Mouse (Mus musculus) liver, embryonic 12.5 days (tissue): ENCODE data around the gene Usp37. TPM values are rescaled to one million over a fixed set of nuclear protein-coding genes. Genes with fewer than 3 reads are reported as not detected.

Source experiments
- ATAC-seq: fragments of 200-750 bp; cut with Nextera tagmentation; 2 replicates; pipeline ENCODE4 v1.8.0; 2017; ENCODE audit warnings: moderate number of reproducible peaks, mild to moderate bottlenecking, moderate library complexity
- H3K27ac ChIP-seq: fragments of 300-500 bp; sonication (generic); 2 replicates; pipeline ENCODE4 v1.5.1; 2016; ENCODE audit warnings: mild to moderate bottlenecking
- H3K27me3 ChIP-seq: fragments of 300-500 bp; sonication (generic); replicated peaks from 2 replicates; pipeline ENCODE4 v1.6.1; 2016; ENCODE audit warnings: mild to moderate bottlenecking, moderate library complexity
- H3K36me3 ChIP-seq: fragments of 300-500 bp; sonication (generic); 2 replicates; pipeline ENCODE4 v1.6.1; 2016; ENCODE audit warnings: mild to moderate bottlenecking, moderate library complexity
- H3K4me1 ChIP-seq: fragments of 300-500 bp; sonication (generic); 2 replicates; pipeline ENCODE4 v1.6.1; 2016
- H3K4me2 ChIP-seq: fragments of 300-500 bp; sonication (generic); 2 replicates; pipeline ENCODE4 v1.6.1; 2016; ENCODE audit warnings: mild to moderate bottlenecking, moderate library complexity
- H3K4me3 ChIP-seq: fragments of 300-500 bp; sonication (generic); 2 replicates; pipeline ENCODE4 v1.5.1; 2016; ENCODE audit warnings: mild to moderate bottlenecking, moderate library complexity
- H3K9ac ChIP-seq: fragments of 300-500 bp; sonication (generic); 2 replicates; pipeline ENCODE4 v1.6.1; 2016; ENCODE audit warnings: mild to moderate bottlenecking, moderate library complexity
- H3K9me3 ChIP-seq: fragments of 300-500 bp; sonication (generic); replicated peaks from 2 replicates; pipeline ENCODE4 v1.6.1; 2016; ENCODE audit warnings: mild to moderate bottlenecking, moderate library complexity
- WGBS: fragments of 180-500 bp; shearing (Covaris S2); methylation state at CpG from one replicate; pipeline ENCODE4 v1.1.7; 2016; ENCODE audit not compliant: insufficient replicate concordance; 5-methylcytosine and 5-hydroxymethylcytosine counted together
- polyA plus RNA-seq: library from polyadenylated mRNA; unstranded; fragments of >200 nt; fragmentation: Nextera tagmentation; extraction: Ambion mirVana; gene quantifications from 2 replicates; pipeline ENCODE4 v1.2.1, GENCODE M21; 2016

Gene Usp37
- polyA plus RNA-seq, 1 experiment from 2014 or later, result 19.2 TPM

GRCm38 (mm10) chr1:74439166-74439876, 104.8 kb downstream of the Usp37 start:
- H3K4me1 ChIP-seq, result peaks cover 22% of the 10 kb centered on the region
- 68% methylated on average over 19 of the region's 19 CpGs for WGBS
- H3K36me3 ChIP-seq, result peaks cover 80% of the 10 kb centered on the region
- H3K4me2 ChIP-seq, result no peak overlapping the region
- no peaks in the 10 kb centered on the region for H3K9me3 ChIP-seq
- no peaks in the 10 kb centered on the region for H3K27me3 ChIP-seq
- ATAC-seq, result no peak
- H3K4me3 ChIP-seq, result no peak overlapping the region
- H3K27ac ChIP-seq, result no peak overlapping the region
- no peak overlapping the region for H3K9ac ChIP-seq

- no peak overlapping the region for H3K4me2 ChIP-seq
- peaks cover 83% of the 10 kb centered on the region for H3K36me3 ChIP-seq
- 68% methylated on average over 8 of the region's 8 CpGs for WGBS
- H3K27me3 ChIP-seq, result no peaks in the 10 kb centered on the region
- H3K9ac ChIP-seq, result no peak overlapping the region
- H3K9me3 ChIP-seq, result no peaks in the 10 kb centered on the region
- ATAC-seq, result no peak
- H3K4me3 ChIP-seq, result no peak overlapping the region
- peaks cover 29% of the 10 kb centered on the region for H3K4me1 ChIP-seq
- no peak overlapping the region for H3K27ac ChIP-seq
These were observed 106.2 kb downstream of the Usp37 start for GRCm38 (mm10) chr1:74437702-74438427.

- H3K27me3 ChIP-seq, result no peaks in the 10 kb centered on the region
- H3K9ac ChIP-seq, result no peak overlapping the region
- peaks cover 64% of the 10 kb centered on the region for H3K36me3 ChIP-seq
- ATAC-seq, result peak; percentile 78
- 24% methylated on average over 6 of the region's 6 CpGs for WGBS
- peak overlapping the region; percentile 33 for H3K27ac ChIP-seq
- H3K4me3 ChIP-seq, result no peak overlapping the region
- H3K4me1 ChIP-seq, result peaks cover 35% of the 10 kb centered on the region
- no peaks in the 10 kb centered on the region for H3K9me3 ChIP-seq
- H3K4me2 ChIP-seq, result no peak overlapping the region
These were observed 108.5 kb downstream of the Usp37 start for GRCm38 (mm10) chr1:74435563-74435962.

- H3K4me2 ChIP-seq, result no peak overlapping the region
- H3K27ac ChIP-seq, result no peak overlapping the region
- H3K36me3 ChIP-seq, result peaks cover 54% of the 10 kb centered on the region
- H3K9ac ChIP-seq, result no peak overlapping the region
- WGBS, result 70% methylated on average over 5 of the region's 5 CpGs
- H3K4me3 ChIP-seq, result no peak overlapping the region
- ATAC-seq, result no peak
- H3K4me1 ChIP-seq, result peaks cover 36% of the 10 kb centered on the region
- H3K27me3 ChIP-seq, result no peaks in the 10 kb centered on the region
- no peaks in the 10 kb centered on the region for H3K9me3 ChIP-seq
These were observed 109.5 kb downstream of the Usp37 start for GRCm38 (mm10) chr1:74434596-74434995.

- peaks cover 40% of the 10 kb centered on the region for H3K36me3 ChIP-seq
- no peak overlapping the region for H3K4me2 ChIP-seq
- ATAC-seq, result peak; percentile 71
- H3K27me3 ChIP-seq, result no peaks in the 10 kb centered on the region
- H3K4me3 ChIP-seq, result no peak overlapping the region
- peak overlapping the region; percentile 6; the same call in 1 of the 2 replicates for H3K27ac ChIP-seq
- no peak overlapping the region for H3K9ac ChIP-seq
- H3K9me3 ChIP-seq, result no peaks in the 10 kb centered on the region
- H3K4me1 ChIP-seq, result peaks cover 43% of the 10 kb centered on the region
- 66% methylated on average over 6 of the region's 6 CpGs for WGBS
These were observed 110.9 kb downstream of the Usp37 start for GRCm38 (mm10) chr1:74433220-74433619.

GRCm38 (mm10) chr1:74425845-74426244, 118.2 kb downstream of the Usp37 start:
- no peak for ATAC-seq
- 34% methylated on average over 7 of the region's 7 CpGs for WGBS
- H3K36me3 ChIP-seq, result no peaks in the 10 kb centered on the region
- H3K27me3 ChIP-seq, result 0 out of 2 replicates have a peak, but pooled peaks cover 9% of the 10 kb centered on the region
- H3K4me2 ChIP-seq, result no peak overlapping the region
- H3K27ac ChIP-seq, result no peak overlapping the region
- no peak overlapping the region for H3K4me3 ChIP-seq
- H3K4me1 ChIP-seq, result peaks cover 7% of the 10 kb centered on the region; the same call in 1 of the 2 replicates
- H3K9ac ChIP-seq, result no peak overlapping the region
- H3K9me3 ChIP-seq, result no peaks in the 10 kb centered on the region

- Histone ChIP-seq H3K27me3 (0 out of 2 replicates have a peak, but pooled peaks cover 19% of the 10 kb centered on the region), H3K36me3 (no peaks in the 10 kb centered on the region), H3K9ac (no peak overlapping the region), H3K27ac (no peak overlapping the region), H3K4me3 (no peak overlapping the region), H3K4me1 (no peaks in the 10 kb centered on the region), H3K4me2 (no peak overlapping the region), H3K9me3 (no peaks in the 10 kb centered on the region)
- WGBS, result 44% methylated on average over 8 of the region's 8 CpGs
- no peak for ATAC-seq
These were observed 120.9 kb downstream of the Usp37 start for GRCm38 (mm10) chr1:74423147-74423546.

GRCm38 (mm10) chr1:74419440-74419794, 124.7 kb downstream of the Usp37 start:
- H3K9ac ChIP-seq, result no peak overlapping the region
- no peak overlapping the region for H3K4me3 ChIP-seq
- H3K4me2 ChIP-seq, result no peak overlapping the region
- H3K27ac ChIP-seq, result no peak overlapping the region
- H3K9me3 ChIP-seq, result peaks cover 9% of the 10 kb centered on the region
- H3K4me1 ChIP-seq, result peaks cover 10% of the 10 kb centered on the region
- no peak for ATAC-seq
- WGBS, result 53% methylated on average over 9 of the region's 9 CpGs
- 0 out of 2 replicates have a peak, but pooled peaks cover 14% of the 10 kb centered on the region for H3K27me3 ChIP-seq
- no peaks in the 10 kb centered on the region for H3K36me3 ChIP-seq

- Histone ChIP-seq H3K9ac (no peak overlapping the region), H3K4me2 (no peak overlapping the region), H3K9me3 (peaks cover 9% of the 10 kb centered on the region), H3K36me3 (no peaks in the 10 kb centered on the region), H3K27ac (no peak overlapping the region), H3K27me3 (0 out of 2 replicates have a peak, but pooled peaks cover 14% of the 10 kb centered on the region), H3K4me3 (no peak overlapping the region), H3K4me1 (peaks cover 15% of the 10 kb centered on the region)
- 61% methylated on average over 17 of the region's 17 CpGs for WGBS
- no peak for ATAC-seq
These were observed 125.2 kb downstream of the Usp37 start for GRCm38 (mm10) chr1:74418747-74419439.

GRCm38 (mm10) chr1:74415143-74415542, 128.9 kb downstream of the Usp37 start:
- H3K4me2 ChIP-seq, result no peak overlapping the region
- ATAC-seq, result peak; percentile 84
- 34% methylated on average over 4 of the region's 4 CpGs for WGBS
- peak overlapping the region; percentile 39; the same call in 1 of the 2 replicates for H3K27ac ChIP-seq
- peaks cover 21% of the 10 kb centered on the region for H3K4me1 ChIP-seq
- no peak overlapping the region for H3K9ac ChIP-seq
- no peak overlapping the region for H3K4me3 ChIP-seq
- H3K27me3 ChIP-seq, result peaks cover 13% of the 10 kb centered on the region; the same call in 1 of the 2 replicates
- H3K36me3 ChIP-seq, result no peaks in the 10 kb centered on the region
- peaks cover 9% of the 10 kb centered on the region for H3K9me3 ChIP-seq

- WGBS, result 65% methylated on average over 8 of the region's 8 CpGs
- no peak for ATAC-seq
- Histone ChIP-seq H3K4me2 (no peak overlapping the region), H3K9me3 (peaks cover 9% of the 10 kb centered on the region), H3K27me3 (peaks cover 7% of the 10 kb centered on the region; the same call in 1 of the 2 replicates), H3K4me3 (no peak overlapping the region), H3K9ac (no peak overlapping the region), H3K27ac (no peak overlapping the region), H3K4me1 (peaks cover 30% of the 10 kb centered on the region), H3K36me3 (no peaks in the 10 kb centered on the region)
These were observed 131.4 kb downstream of the Usp37 start for GRCm38 (mm10) chr1:74412711-74413110.
